Mouse (Mus musculus): ENCODE results near the gene Rbm20. TPM values are rescaled to one million over a fixed set of nuclear protein-coding genes. Genes with fewer than 3 reads are reported as not detected.

The Rbm20 gene
- total and polyA plus RNA-seq, 3 experiments, result 0.05 to 0.56 (median 0.08) TPM

GRCm38 (mm10) chr19:53716469-53716868, 39.4 kb downstream of the Rbm20 start:
- Histone ChIP-seq H3K79me2 (replicated peaks; ENCODE audit: control insufficient read depth, extremely low read depth, insufficient read depth, poor library complexity, severe bottlenecking) (no peaks in the 10 kb centered on the region), H3K27me3 (replicated peaks) (no peaks in the 10 kb centered on the region), H3K4me3 (replicated peaks in 1 of 3; ENCODE audit: low read depth in 2 of 3, low read length in 2 of 3, poor library complexity in 1 of 3) (no peak overlapping the region), H3K27ac (ENCODE audit: insufficient read depth, low read depth) (no peak overlapping the region), H3K36me3 (replicated peaks in 1 of 2; ENCODE audit: control insufficient read depth in 1 of 2, insufficient read depth in 1 of 2, low read length in 1 of 2) (no peaks in the 10 kb centered on the region), H3K9me3 (replicated peaks; ENCODE audit: low read length) (peaks cover 4% of the 10 kb centered on the region), H3K4me1 (ENCODE audit: control insufficient read depth in 1 of 2, insufficient read depth in 2 of 2) (peaks cover 7 to 11% of the 10 kb centered on the region in 2 experiments), H3K9ac (ENCODE audit: insufficient read depth, low read depth) (no peak overlapping the region), H3K4me2 (ENCODE audit: insufficient read depth, low read depth, poor library complexity, severe bottlenecking) (no peak overlapping the region)
- dilution Hi-C loops (cut with MboI; ENCODE audit: extremely low pct_ligation_motif_present, extremely low pct_unique_long_range_greater_than_20kb, low sequenced_read_pairs), result no loop called here
- no peak for DNase-seq (ENCODE audit: extremely low read depth)
- TF ChIP-seq ZC3H11A (IDR thresholded peaks at IDR 0.05; ENCODE audit: low read depth, low read length) (no peak), PAX5 (IDR thresholded peaks at IDR 0.05; ENCODE audit: low read length) (no peak), RCOR1 (conservative IDR thresholded peaks at IDR 0.05; ENCODE audit: low read depth, low read length) (no peak), IRF4 (IDR thresholded peaks at IDR 0.05; ENCODE audit: low read depth, low read length) (no peak), CHD2 (IDR thresholded peaks at IDR 0.05; ENCODE audit: low read length) (no peak), GABPA (IDR thresholded peaks at IDR 0.05; ENCODE audit: insufficient replicate concordance, low read depth, low read length) (no peak), ELF1 (IDR thresholded peaks at IDR 0.05; ENCODE audit: low read depth, low read length) (no peak), MAX (IDR thresholded peaks at IDR 0.05; ENCODE audit: low read length) (no peak), ETS1 (conservative IDR thresholded peaks at IDR 0.05; ENCODE audit: low read depth, low read length) (no peak), MAFK (IDR thresholded peaks at IDR 0.05; ENCODE audit: insufficient replicate concordance, low read length) (no peak), SIN3A (IDR thresholded peaks at IDR 0.05; ENCODE audit: low read length) (no peak), ZKSCAN1 (IDR thresholded peaks at IDR 0.05; ENCODE audit: borderline replicate concordance, low read depth, low read length) (no peak), TBP (conservative IDR thresholded peaks at IDR 0.05; ENCODE audit: low read depth, low read length) (no peak)
- in situ Hi-C loops (cut with MboI; ENCODE audit: low pct_ligation_motif_present, low pct_unique_long_range_greater_than_20kb, low sequenced_read_pairs), result no loop called here

DNA sequence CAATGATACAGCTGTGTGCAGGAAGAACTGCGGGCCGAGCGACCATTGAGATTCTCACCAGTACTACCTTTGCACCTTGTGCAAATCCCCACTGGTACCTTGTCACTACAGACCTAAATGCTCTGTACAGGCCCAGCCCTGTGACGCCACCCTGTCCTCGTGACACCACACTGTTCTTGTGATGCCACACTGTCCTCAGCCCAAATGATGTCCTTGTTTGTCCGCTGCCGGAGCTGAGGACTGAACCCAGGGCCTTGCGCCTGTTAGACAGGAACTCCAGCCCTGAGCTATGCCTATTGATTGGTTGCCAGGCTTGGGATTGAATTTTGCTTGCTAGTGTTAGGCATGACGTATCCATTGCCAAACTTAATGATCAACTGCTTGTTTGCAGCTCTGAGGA, 40.3 kb downstream of the Rbm20 start:
- Histone ChIP-seq H3K27me3 (replicated peaks) (no peaks in the 10 kb centered on the region), H3K79me2 (replicated peaks; ENCODE audit: control insufficient read depth, extremely low read depth, insufficient read depth, poor library complexity, severe bottlenecking) (no peaks in the 10 kb centered on the region), H3K4me2 (ENCODE audit: insufficient read depth, low read depth, poor library complexity, severe bottlenecking) (no peak overlapping the region), H3K36me3 (replicated peaks in 1 of 2; ENCODE audit: control insufficient read depth in 1 of 2, insufficient read depth in 1 of 2, low read length in 1 of 2) (no peaks in the 10 kb centered on the region), H3K27ac (ENCODE audit: insufficient read depth, low read depth) (no peak overlapping the region), H3K4me3 (replicated peaks in 1 of 3; ENCODE audit: low read depth in 2 of 3, low read length in 2 of 3, poor library complexity in 1 of 3) (no peak overlapping the region), H3K9ac (ENCODE audit: insufficient read depth, low read depth) (no peak overlapping the region), H3K9me3 (replicated peaks; ENCODE audit: low read length) (peaks cover 4% of the 10 kb centered on the region), H3K4me1 (ENCODE audit: control insufficient read depth in 1 of 2, insufficient read depth in 2 of 2) (peaks cover 3% of the 10 kb centered on the region in 2 experiments; a peak in 1 of 4 replicates)
- in situ Hi-C loops (cut with MboI; ENCODE audit: low pct_ligation_motif_present, low pct_unique_long_range_greater_than_20kb, low sequenced_read_pairs) (no loop called here), dilution Hi-C loops (cut with MboI; ENCODE audit: extremely low pct_ligation_motif_present, extremely low pct_unique_long_range_greater_than_20kb, low sequenced_read_pairs) (no loop called here)
- TF ChIP-seq IRF4 (IDR thresholded peaks at IDR 0.05; ENCODE audit: low read depth, low read length), result no peak
- TF ChIP-seq USF1 (IDR thresholded peaks at IDR 0.05; ENCODE audit: low read depth, low read length), result no peak
- no peak for TF ChIP-seq RAD21 (IDR thresholded peaks at IDR 0.05; ENCODE audit: low read depth, low read length)
- TF ChIP-seq MAZ (IDR thresholded peaks at IDR 0.05; ENCODE audit: low read depth, low read length), result no peak
- no peak for TF ChIP-seq HCFC1 (IDR thresholded peaks at IDR 0.05; ENCODE audit: low read depth, low read length)
- no peak for TF ChIP-seq SMC3 (IDR thresholded peaks at IDR 0.05; ENCODE audit: low read depth, low read length)
- no peak for TF ChIP-seq MEF2A (IDR thresholded peaks at IDR 0.05; ENCODE audit: borderline replicate concordance, low read depth, low read length)
- no peak for TF ChIP-seq ZC3H11A (IDR thresholded peaks at IDR 0.05; ENCODE audit: low read depth, low read length)
- TF ChIP-seq BHLHE40 (IDR thresholded peaks at IDR 0.05; ENCODE audit: low read depth, low read length), result no peak
- no peak for TF ChIP-seq PAX5 (IDR thresholded peaks at IDR 0.05; ENCODE audit: low read length)
- no peak for TF ChIP-seq NRF1 (IDR thresholded peaks at IDR 0.05; ENCODE audit: low read depth, low read length)
- no peak for TF ChIP-seq TBP (conservative IDR thresholded peaks at IDR 0.05; ENCODE audit: low read depth, low read length)
- TF ChIP-seq USF2 (conservative IDR thresholded peaks at IDR 0.05; ENCODE audit: low read depth, low read length), result no peak
- no peak for TF ChIP-seq POLR2AphosphoS2 (IDR thresholded peaks at IDR 0.05; ENCODE audit: low read depth, low read length)
- TF ChIP-seq JUND (conservative IDR thresholded peaks at IDR 0.05; ENCODE audit: low read depth, low read length), result no peak
- no peak for TF ChIP-seq NELFE (IDR thresholded peaks at IDR 0.05; ENCODE audit: low read depth, low read length)
- TF ChIP-seq KAT2A (IDR thresholded peaks at IDR 0.05; ENCODE audit: insufficient replicate concordance, low read length), result no peak
- no peak for DNase-seq (ENCODE audit: extremely low read depth)

All from CH12.LX (cell line).